Mouse (Mus musculus) stomach, postnatal 0 days (tissue): ENCODE data around the gene Msrb3.

Source experiments
- CTCF ChIP-seq: IDR thresholded peaks from 2 replicates; pipeline ENCODE4 v1.5.1; 2016; ENCODE audit warnings: antibody characterized with exemption, low read depth, mild to moderate bottlenecking, moderate library complexity
- EP300 ChIP-seq: optimal IDR thresholded peaks from 2 replicates; pipeline ENCODE3; 2016; ENCODE audit warnings: antibody characterized with exemption

- TF ChIP-seq CTCF = no peak
- TF ChIP-seq EP300 = no peak
Measured at GRCm38 (mm10) chr10:120736508-120737069, 162.3 kb downstream of the Msrb3 start.
